Mouse (Mus musculus): ENCODE results near the gene Gpatch8. TPM values are rescaled to one million over a fixed set of nuclear protein-coding genes. Genes with fewer than 3 reads are reported as not detected.

Gene Gpatch8
- total and polyA plus RNA-seq, 3 experiments: 11.5 to 24.7 (median 16.6) TPM

- Histone ChIP-seq H3K9me3 (replicated peaks; ENCODE audit: low read length) (peaks cover 5% of the 10 kb centered on the region), H3K27ac (ENCODE audit: insufficient read depth, low read depth) (peak overlapping the region; percentile 72), H3K4me3 (replicated peaks in 1 of 3; ENCODE audit: low read depth in 2 of 3, low read length in 2 of 3, poor library complexity in 1 of 3) (peak overlapping the region; percentile 67 to 75 (median 68)), H3K27me3 (replicated peaks) (no peaks in the 10 kb centered on the region), H3K9ac (ENCODE audit: insufficient read depth, low read depth) (peak overlapping the region; percentile 79), H3K4me2 (ENCODE audit: insufficient read depth, low read depth, poor library complexity, severe bottlenecking) (peak overlapping the region; percentile 91), H3K36me3 (replicated peaks in 1 of 2; ENCODE audit: control insufficient read depth in 1 of 2, insufficient read depth in 1 of 2, low read length in 1 of 2) (peaks cover 17 to 29% of the 10 kb centered on the region in 2 experiments), H3K4me1 (ENCODE audit: control insufficient read depth in 1 of 2, insufficient read depth in 2 of 2) (peaks cover 27 to 53% of the 10 kb centered on the region in 2 experiments), H3K79me2 (replicated peaks; ENCODE audit: control insufficient read depth, extremely low read depth, insufficient read depth, poor library complexity, severe bottlenecking) (no peaks in the 10 kb centered on the region)
- TF ChIP-seq RCOR1 (conservative IDR thresholded peaks at IDR 0.05; ENCODE audit: low read depth, low read length): no peak
- TF ChIP-seq NELFE (IDR thresholded peaks at IDR 0.05; ENCODE audit: low read depth, low read length): 0 out of 2 replicates have a peak, but pooled peaks have one; percentile 27
- no peak for TF ChIP-seq USF1 (IDR thresholded peaks at IDR 0.05; ENCODE audit: low read depth, low read length)
- peak; percentile 60; the same call in 1 of the 2 replicates for TF ChIP-seq SIN3A (IDR thresholded peaks at IDR 0.05; ENCODE audit: low read length)
- TF ChIP-seq GABPA (IDR thresholded peaks at IDR 0.05; ENCODE audit: insufficient replicate concordance, low read depth, low read length): no peak
- TF ChIP-seq CHD1 (IDR thresholded peaks at IDR 0.05; ENCODE audit: low read depth, low read length): peak; percentile 92; the same call in 1 of the 2 replicates
- TF ChIP-seq TCF12 (IDR thresholded peaks at IDR 0.05; ENCODE audit: low read depth, low read length): no peak; the same call in none of the 2 replicates
- TF ChIP-seq POLR2AphosphoS2 (IDR thresholded peaks at IDR 0.05; ENCODE audit: low read depth, low read length): no peak
- TF ChIP-seq E2F4 (IDR thresholded peaks at IDR 0.05; ENCODE audit: insufficient replicate concordance, low read depth, low read length): no peak
- TF ChIP-seq BHLHE40 (IDR thresholded peaks at IDR 0.05; ENCODE audit: low read depth, low read length): no peak
- no peak; the same call in none of the 2 replicates for TF ChIP-seq POLR2A (IDR thresholded peaks at IDR 0.05; ENCODE audit: low read depth, low read length)
- no peak for TF ChIP-seq KAT2A (IDR thresholded peaks at IDR 0.05; ENCODE audit: insufficient replicate concordance, low read length)
- no peak for TF ChIP-seq JUN (IDR thresholded peaks at IDR 0.05; ENCODE audit: insufficient read depth, low read depth, low read length)
- TF ChIP-seq MAX (IDR thresholded peaks at IDR 0.05; ENCODE audit: low read length): no peak
- peak; percentile 44; the same call in 1 of the 2 replicates for TF ChIP-seq ETS1 (conservative IDR thresholded peaks at IDR 0.05; ENCODE audit: low read depth, low read length)
- no peak for TF ChIP-seq NRF1 (IDR thresholded peaks at IDR 0.05; ENCODE audit: low read depth, low read length)
- TF ChIP-seq HCFC1 (IDR thresholded peaks at IDR 0.05; ENCODE audit: low read depth, low read length): peak; percentile 31
- TF ChIP-seq TBP (conservative IDR thresholded peaks at IDR 0.05; ENCODE audit: low read depth, low read length): 0 out of 2 replicates have a peak, but pooled peaks have one; percentile 42
- TF ChIP-seq MYC (IDR thresholded peaks at IDR 0.05; ENCODE audit: low read depth, low read length): no peak
- TF ChIP-seq ZKSCAN1 (IDR thresholded peaks at IDR 0.05; ENCODE audit: borderline replicate concordance, low read depth, low read length): no peak
- peak; percentile 35 for TF ChIP-seq MXI1 (IDR thresholded peaks at IDR 0.05; ENCODE audit: low read depth, low read length)
- peak; percentile 77 for TF ChIP-seq RAD21 (IDR thresholded peaks at IDR 0.05; ENCODE audit: low read depth, low read length)
- TF ChIP-seq EP300 (IDR thresholded peaks at IDR 0.05; ENCODE audit: low read length): peak; percentile 26
- TF ChIP-seq CTCF (conservative IDR thresholded peaks at IDR 0.05 in 1 of 2, IDR thresholded peaks at IDR 0.05 in 1 of 2; ENCODE audit: low read depth in 2 of 2, low read length in 2 of 2): peak; percentile 27 to 92; a peak in 3 of 4 replicates
- TF ChIP-seq SMC3 (IDR thresholded peaks at IDR 0.05; ENCODE audit: low read depth, low read length): peak; percentile 80
- dilution Hi-C loops (cut with MboI; ENCODE audit: extremely low pct_ligation_motif_present, extremely low pct_unique_long_range_greater_than_20kb, low sequenced_read_pairs): no loop called here
- peak; percentile 91 for DNase-seq (ENCODE audit: extremely low read depth)
- in situ Hi-C loops (cut with MboI; ENCODE audit: low pct_ligation_motif_present, low pct_unique_long_range_greater_than_20kb, low sequenced_read_pairs): loop anchor here (5.0 kb wide), 1 partner anchor 129 kb away; no protein-coding TSS in a partner anchor
These were observed 125.1 kb downstream of the Gpatch8 start for GRCm38 (mm10) chr11:102431018-102431645.

Data from CH12.LX (cell line).